Mouse (Mus musculus): Measurements from ENCODE around the gene Utrn. TPM values are rescaled to one million over a fixed set of nuclear protein-coding genes. Genes with fewer than 3 reads are reported as not detected.

Utrn gene
- polyA plus RNA-seq, 1 experiment from 2014 or later: 25.6 TPM

DNA sequence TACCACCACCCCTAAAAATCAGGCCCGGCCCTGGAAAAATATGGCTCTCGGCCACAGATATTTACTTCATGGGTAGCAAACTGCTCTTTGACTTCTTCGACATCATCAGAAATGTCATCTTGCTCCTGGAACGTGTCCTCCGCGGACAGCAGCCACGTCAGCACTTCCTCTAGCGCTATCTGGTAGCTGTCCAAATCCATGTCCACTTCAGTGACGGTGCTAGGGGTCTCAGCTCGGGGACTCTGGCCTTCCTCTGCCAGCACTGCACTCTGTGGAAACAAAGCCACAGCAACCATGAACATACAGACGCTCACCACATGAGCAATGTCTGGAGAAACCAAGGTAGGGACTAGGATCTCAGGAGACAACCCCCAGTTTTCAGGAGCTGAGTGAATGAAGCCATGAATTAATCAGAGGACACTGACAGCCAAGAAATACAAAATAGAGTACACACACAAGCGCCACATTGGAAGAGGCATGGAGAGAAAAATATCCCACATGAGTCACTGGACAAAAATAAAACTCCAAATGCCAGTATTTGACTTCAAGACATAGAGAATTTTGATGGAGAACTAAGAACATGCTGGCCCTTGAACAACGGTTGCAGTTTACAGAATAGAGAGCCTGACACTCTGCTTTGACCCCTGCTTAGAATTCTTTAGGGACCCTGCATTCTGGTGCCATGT, 129.7 kb downstream of the Utrn start:
- H3K9ac ChIP-seq: no peak overlapping the region
- H3K4me3 ChIP-seq: no peak overlapping the region
- H3K4me1 ChIP-seq (replicated peaks): peaks cover 7% of the 10 kb centered on the region
- 90% methylated on average over 13 of the region's 13 CpGs for WGBS
- H3K4me2 ChIP-seq: no peak overlapping the region
- no peaks in the 10 kb centered on the region for H3K27me3 ChIP-seq
- no peaks in the 10 kb centered on the region for H3K36me3 ChIP-seq
- no peaks in the 10 kb centered on the region for H3K9me3 ChIP-seq
- no peak overlapping the region for H3K27ac ChIP-seq (replicated peaks)
- no peak for ATAC-seq (ENCODE audit: low FRiP score, low read depth)

- Histone ChIP-seq H3K4me3 (no peak overlapping the region), H3K4me2 (no peak overlapping the region), H3K4me1 (replicated peaks) (peaks cover 7% of the 10 kb centered on the region), H3K27me3 (no peaks in the 10 kb centered on the region), H3K36me3 (peaks cover 3% of the 10 kb centered on the region; the same call in 1 of the 2 replicates), H3K9me3 (no peaks in the 10 kb centered on the region), H3K27ac (replicated peaks) (no peak overlapping the region), H3K9ac (no peak overlapping the region)
- 74% methylated on average over 9 of the region's 9 CpGs for WGBS
- no peak for ATAC-seq (ENCODE audit: low FRiP score, low read depth)
Observed at GRCm38 (mm10) chr10:12737926-12738325, 131.2 kb downstream of the Utrn start.

DNA sequence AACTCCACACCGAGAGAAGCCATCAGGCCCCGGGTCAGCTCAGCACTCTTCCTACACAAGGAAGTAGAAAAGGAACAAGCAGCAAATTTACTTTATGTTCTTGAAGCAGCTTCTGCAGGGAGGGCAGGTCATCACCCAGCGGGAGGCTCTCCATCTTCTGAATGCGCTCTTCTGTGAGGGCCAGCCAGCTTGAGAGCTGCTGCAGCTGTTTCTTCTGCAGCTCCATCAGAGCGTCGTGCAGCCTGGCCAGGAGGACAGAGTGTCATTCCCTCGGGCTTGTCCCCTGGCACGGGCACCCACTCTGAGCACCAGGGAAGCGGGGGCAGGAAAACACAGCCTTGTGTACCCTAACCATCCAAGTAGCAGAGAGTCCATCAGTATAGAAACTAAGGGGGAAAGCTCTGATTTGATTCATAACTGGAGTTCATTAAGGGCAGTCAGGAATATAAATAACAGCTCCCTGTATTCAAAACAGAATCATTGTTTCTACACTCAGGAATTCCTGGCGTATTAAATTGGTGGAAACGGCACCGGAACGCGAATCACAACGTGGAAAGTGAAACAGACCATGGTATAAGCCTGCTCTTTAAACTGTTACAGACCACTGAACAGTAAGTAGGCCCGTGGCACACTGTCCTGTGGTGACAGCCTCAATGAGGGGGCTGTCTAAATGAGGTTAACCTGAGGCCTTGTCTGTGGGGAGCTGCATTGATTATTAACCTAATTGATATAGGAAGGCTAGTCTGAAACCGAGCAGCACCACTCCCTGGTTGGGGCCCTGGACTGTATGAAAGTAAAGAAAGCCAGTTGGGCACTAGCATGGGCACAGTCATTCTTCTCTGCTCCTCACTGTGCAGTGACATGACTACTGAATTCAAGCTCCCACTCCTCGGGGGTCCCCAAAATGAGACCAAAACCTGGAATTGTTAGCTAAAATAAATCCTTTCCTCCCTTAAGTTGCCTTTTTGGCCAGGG, 132.0 kb downstream of the Utrn start:
- Histone ChIP-seq H3K9me3 (no peaks in the 10 kb centered on the region), H3K4me3 (no peak overlapping the region), H3K36me3 (peaks cover 3% of the 10 kb centered on the region; the same call in 1 of the 2 replicates), H3K4me1 (replicated peaks) (peaks cover 7% of the 10 kb centered on the region), H3K27me3 (no peaks in the 10 kb centered on the region), H3K9ac (no peak overlapping the region), H3K4me2 (no peak overlapping the region), H3K27ac (replicated peaks) (0 out of 2 replicates have a peak overlapping the region, but pooled peaks have one; percentile 38)
- ATAC-seq (ENCODE audit: low FRiP score, low read depth): no peak
- WGBS: 33% methylated on average over 18 of the region's 18 CpGs

GRCm38 (mm10) chr10:12735695-12736094, 133.5 kb downstream of the Utrn start:
- no peak overlapping the region for H3K4me3 ChIP-seq
- H3K4me2 ChIP-seq: no peak overlapping the region
- no peaks in the 10 kb centered on the region for H3K27me3 ChIP-seq
- WGBS: 97% methylated on average over 1 of the region's 1 CpGs
- no peaks in the 10 kb centered on the region for H3K9me3 ChIP-seq
- peaks cover 7% of the 10 kb centered on the region for H3K4me1 ChIP-seq (replicated peaks)
- no peak overlapping the region for H3K9ac ChIP-seq
- no peak for ATAC-seq (ENCODE audit: low FRiP score, low read depth)
- no peak overlapping the region for H3K27ac ChIP-seq (replicated peaks)
- H3K36me3 ChIP-seq: peaks cover 3% of the 10 kb centered on the region; the same call in 1 of the 2 replicates

- Histone ChIP-seq H3K27ac (replicated peaks) (no peak overlapping the region), H3K9me3 (no peaks in the 10 kb centered on the region), H3K9ac (no peak overlapping the region), H3K4me2 (no peak overlapping the region), H3K4me1 (replicated peaks) (peaks cover under 1% of the 10 kb centered on the region), H3K27me3 (no peaks in the 10 kb centered on the region), H3K36me3 (peaks cover 3% of the 10 kb centered on the region; the same call in 1 of the 2 replicates), H3K4me3 (no peak overlapping the region)
- 58% methylated on average over 5 of the region's 5 CpGs for WGBS
- no peak for ATAC-seq (ENCODE audit: low FRiP score, low read depth)
Observed at GRCm38 (mm10) chr10:12731459-12731858, 137.7 kb downstream of the Utrn start.

GRCm38 (mm10) chr10:12729635-12730034, 139.5 kb downstream of the Utrn start:
- peaks cover 18% of the 10 kb centered on the region for H3K4me1 ChIP-seq (replicated peaks)
- no peak overlapping the region for H3K4me2 ChIP-seq
- 69% methylated on average over 1 of the region's 1 CpGs for WGBS
- no peaks in the 10 kb centered on the region for H3K27me3 ChIP-seq
- H3K27ac ChIP-seq (replicated peaks): no peak overlapping the region
- H3K9me3 ChIP-seq: no peaks in the 10 kb centered on the region
- no peak for ATAC-seq (ENCODE audit: low FRiP score, low read depth)
- H3K9ac ChIP-seq: no peak overlapping the region
- H3K36me3 ChIP-seq: peaks cover 3% of the 10 kb centered on the region; the same call in 1 of the 2 replicates
- no peak overlapping the region for H3K4me3 ChIP-seq

DNA sequence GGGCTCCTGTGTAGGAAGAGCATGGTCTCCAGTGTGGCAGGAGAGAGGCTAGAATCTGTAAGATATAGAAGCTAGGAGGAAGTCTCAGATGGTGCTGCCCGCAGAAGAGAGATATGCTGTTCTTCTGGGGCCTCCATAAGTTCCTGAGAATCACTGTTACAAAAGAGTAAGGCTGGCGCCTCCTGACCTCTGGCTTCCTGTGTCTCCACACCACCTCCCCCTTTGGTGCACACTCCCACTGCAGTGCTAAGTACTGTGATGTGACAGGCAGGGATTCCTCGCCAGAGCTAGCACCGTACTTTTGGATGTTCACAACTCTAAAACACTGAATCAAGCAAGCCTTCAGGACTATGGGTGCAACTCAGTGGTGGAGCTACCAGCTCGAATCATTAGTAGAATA, 140.1 kb downstream of the Utrn start:
- no peak for ATAC-seq (ENCODE audit: low FRiP score, low read depth)
- WGBS: 88% methylated on average over 5 of the region's 5 CpGs

DNA sequence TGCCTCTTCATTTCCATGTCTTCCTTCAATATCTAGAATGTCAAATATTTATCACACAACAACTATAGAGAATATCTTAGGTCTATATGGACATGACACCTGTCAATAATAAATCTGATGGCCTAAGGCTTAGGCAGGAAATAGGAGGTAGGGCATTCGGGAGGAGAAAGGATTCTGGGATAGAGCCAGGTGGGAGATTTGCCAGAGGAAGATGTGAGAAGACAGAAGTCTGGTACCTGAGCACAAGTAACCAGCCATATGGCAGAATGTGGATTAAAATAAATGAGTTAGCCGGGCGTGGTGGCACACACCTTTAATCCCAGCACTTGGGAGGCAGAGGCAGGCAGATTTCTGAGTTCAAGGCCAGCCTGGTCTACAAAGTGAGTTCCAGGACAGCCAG, 141.3 kb downstream of the Utrn start:
- Histone ChIP-seq H3K9me3 (no peaks in the 10 kb centered on the region), H3K4me2 (no peak overlapping the region), H3K4me3 (no peak overlapping the region), H3K4me1 (replicated peaks) (peaks cover 26% of the 10 kb centered on the region), H3K36me3 (no peaks in the 10 kb centered on the region), H3K9ac (no peak overlapping the region), H3K27ac (replicated peaks) (no peak overlapping the region), H3K27me3 (no peaks in the 10 kb centered on the region)
- ATAC-seq (ENCODE audit: low FRiP score, low read depth): no peak
- WGBS: 90% methylated on average over 3 of the region's 3 CpGs

More for the DNA sequence above, 140.1 kb downstream of the Utrn start:
- H3K4me3 ChIP-seq: no peak overlapping the region
- peaks cover 23% of the 10 kb centered on the region for H3K4me1 ChIP-seq (replicated peaks)
- no peaks in the 10 kb centered on the region for H3K9me3 ChIP-seq
- no peak overlapping the region for H3K4me2 ChIP-seq
- H3K36me3 ChIP-seq: peaks cover 3% of the 10 kb centered on the region; the same call in 1 of the 2 replicates
- H3K27me3 ChIP-seq: no peaks in the 10 kb centered on the region
- no peak overlapping the region for H3K27ac ChIP-seq (replicated peaks)
- no peak overlapping the region for H3K9ac ChIP-seq

GRCm38 (mm10) chr10:12726041-12726608, 143.0 kb downstream of the Utrn start:
- Histone ChIP-seq H3K4me1 (replicated peaks) (peaks cover 26% of the 10 kb centered on the region), H3K27me3 (no peaks in the 10 kb centered on the region), H3K9me3 (no peaks in the 10 kb centered on the region), H3K4me3 (no peak overlapping the region), H3K4me2 (no peak overlapping the region), H3K36me3 (no peaks in the 10 kb centered on the region), H3K27ac (replicated peaks) (0 out of 2 replicates have a peak overlapping the region, but pooled peaks have one; percentile 28), H3K9ac (no peak overlapping the region)
- WGBS: 33% methylated on average over 13 of the region's 13 CpGs
- no peak for ATAC-seq (ENCODE audit: low FRiP score, low read depth)

DNA sequence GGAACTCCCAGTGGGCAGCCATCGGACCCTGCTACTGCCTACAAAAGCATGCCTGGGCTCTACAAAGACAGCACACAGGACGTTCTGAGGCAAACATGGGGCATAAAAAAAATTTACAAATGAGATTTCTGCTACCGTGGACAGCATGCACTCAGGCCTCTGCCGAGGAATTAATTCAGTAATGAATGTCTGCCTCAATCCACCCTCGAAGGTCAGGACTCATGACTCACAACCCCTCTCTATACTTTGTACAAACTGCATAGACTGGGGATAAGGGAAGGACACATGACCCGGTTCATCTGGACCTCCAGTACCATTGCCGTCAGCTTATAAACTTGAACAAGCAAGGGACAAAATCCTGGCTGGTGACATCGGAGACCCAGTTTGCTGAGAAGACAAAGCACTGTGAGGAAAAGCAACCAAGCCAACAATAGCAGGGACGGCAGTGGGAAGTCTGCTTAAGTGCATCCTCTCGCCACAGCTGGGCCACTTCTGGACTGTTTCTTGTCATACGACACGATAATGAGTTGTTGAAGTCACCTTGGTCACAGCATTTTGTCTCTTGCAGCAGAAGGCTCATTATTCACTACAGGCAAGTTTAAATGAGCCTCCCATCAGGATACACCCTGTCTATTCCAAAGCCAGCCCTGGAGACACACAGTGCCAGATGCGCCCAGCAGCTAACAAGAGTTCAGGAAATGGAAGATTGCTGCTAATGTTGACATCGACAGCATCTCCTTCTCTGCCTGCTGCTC, 144.7 kb downstream of the Utrn start:
- peak overlapping the region; percentile 51 for H3K27ac ChIP-seq (replicated peaks)
- peak; percentile 61 for ATAC-seq (ENCODE audit: low FRiP score, low read depth)
- H3K36me3 ChIP-seq: no peaks in the 10 kb centered on the region
- peaks cover 26% of the 10 kb centered on the region for H3K4me1 ChIP-seq (replicated peaks)
- no peak overlapping the region for H3K4me2 ChIP-seq
- H3K4me3 ChIP-seq: no peak overlapping the region
- H3K9me3 ChIP-seq: no peaks in the 10 kb centered on the region
- no peak overlapping the region for H3K9ac ChIP-seq
- no peaks in the 10 kb centered on the region for H3K27me3 ChIP-seq
- WGBS: 40% methylated on average over 14 of the region's 14 CpGs

DNA sequence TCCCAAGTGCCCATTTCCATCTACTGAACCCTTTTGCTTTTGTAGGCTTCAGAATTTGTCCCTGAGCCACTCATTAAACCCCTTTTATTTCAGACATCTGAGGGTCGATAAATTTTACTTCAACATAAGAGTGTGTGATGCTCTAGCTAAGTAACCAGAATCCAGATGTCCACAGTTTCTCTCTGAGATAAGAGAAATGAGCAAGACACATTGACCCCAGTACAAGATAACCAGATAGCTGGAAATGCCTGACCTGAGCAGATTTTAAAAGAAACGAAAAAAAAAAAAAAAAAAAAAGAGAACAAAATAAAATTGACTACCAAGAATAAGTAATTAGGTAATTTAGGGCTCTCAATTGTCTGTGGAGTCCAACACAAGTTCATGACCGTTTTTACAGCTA, 145.9 kb downstream of the Utrn start:
- Histone ChIP-seq H3K4me3 (no peak overlapping the region), H3K9me3 (no peaks in the 10 kb centered on the region), H3K27ac (replicated peaks) (no peak overlapping the region), H3K4me1 (replicated peaks) (peaks cover 26% of the 10 kb centered on the region), H3K4me2 (no peak overlapping the region), H3K36me3 (no peaks in the 10 kb centered on the region), H3K9ac (no peak overlapping the region), H3K27me3 (no peaks in the 10 kb centered on the region)
- ATAC-seq (ENCODE audit: low FRiP score, low read depth): no peak
- 56% methylated on average over 3 of the region's 3 CpGs for WGBS

Measured in hindbrain, embryonic 15.5 days (tissue).